Mouse (Mus musculus) retina, postnatal 1 day (tissue): ENCODE measurements around the gene Gm10778.
A peak's percentile ranks its signal among the peaks of the same experiment; 100 is the strongest.
"Not testable (repeated sequence)": the region's sequence is repeated elsewhere in the genome, so short reads cannot be mapped to it uniquely, and the experiment has no call there.

Experiments
- DNase-seq: peaks from one replicate; pipeline ENCODE4 v3.0.0-alpha.2; 2012

Gm10778 gene

DNA sequence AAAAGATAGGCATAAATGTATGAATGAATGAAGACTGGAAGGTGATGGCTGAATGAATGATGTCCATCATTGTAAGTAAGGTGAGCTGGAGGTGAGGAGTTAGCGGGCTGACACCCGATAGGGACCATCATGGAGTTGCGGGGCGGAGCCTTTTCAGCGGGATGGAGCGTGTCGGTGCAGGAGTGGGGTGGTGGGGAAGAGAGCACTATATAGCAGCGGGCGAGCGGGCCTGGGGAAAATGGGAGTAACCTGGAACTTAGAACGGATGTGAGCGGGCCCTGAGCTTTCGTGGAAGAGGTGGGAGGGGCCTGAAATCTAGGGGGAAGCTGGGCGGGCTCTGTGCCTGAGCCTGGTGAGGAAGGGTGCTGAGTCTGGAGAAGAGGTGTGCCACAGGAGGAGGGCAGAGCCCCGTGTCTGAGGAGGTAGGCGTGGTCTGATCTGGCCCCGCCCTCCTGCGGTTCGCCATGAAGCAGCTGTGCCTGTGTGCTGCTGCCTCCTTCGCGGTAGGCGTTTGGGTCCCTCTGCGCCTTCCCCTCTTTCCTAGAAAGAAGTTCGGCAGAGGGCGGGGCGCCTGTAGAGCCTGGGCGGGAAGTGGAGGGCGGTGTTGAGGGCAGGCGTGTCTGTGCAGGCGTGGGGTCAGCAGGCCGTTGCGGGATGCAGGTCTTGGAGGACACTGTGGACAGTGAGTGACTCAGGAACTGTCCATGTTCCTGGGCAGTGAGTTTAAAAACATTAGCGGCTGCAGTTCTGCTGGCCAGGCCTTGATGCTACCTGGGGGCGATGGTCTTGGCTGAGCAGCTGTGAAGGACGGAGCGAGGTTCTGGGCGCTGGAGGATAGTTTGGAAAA, 15.4 kb upstream of the Gm10778 start:
- DNase-seq, result peak; percentile 90

GRCm38 (mm10) chr10:81636338-81636737, 12.5 kb upstream of the Gm10778 start:
- no peak for DNase-seq

GRCm38 (mm10) chr10:81638101-81638500, 10.8 kb upstream of the Gm10778 start:
- no peak for DNase-seq

DNA sequence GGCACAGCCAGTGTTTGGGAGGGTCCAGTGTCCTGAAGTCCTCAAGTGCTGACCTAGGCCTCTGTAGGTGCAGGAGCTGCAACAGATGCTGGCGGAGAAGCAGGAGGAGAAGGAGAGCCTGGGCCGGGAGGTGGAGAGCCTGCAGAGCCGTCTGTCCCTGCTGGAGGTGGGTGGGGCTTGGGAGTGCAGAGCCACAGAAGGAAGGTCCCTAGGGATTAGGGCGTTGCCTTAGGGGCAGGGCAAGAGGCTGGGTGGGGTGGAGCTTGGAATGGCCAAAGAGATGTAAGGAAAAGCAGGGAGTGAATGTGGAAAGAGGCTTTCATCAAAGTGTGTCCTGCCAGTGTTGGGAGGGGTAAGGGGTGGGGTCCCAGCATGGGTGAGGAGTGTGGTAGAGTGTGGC, 8.0 kb upstream of the Gm10778 start:
- DNase-seq, result peak; percentile 40

- no peak for DNase-seq
Observed at GRCm38 (mm10) chr10:81641566-81641965, 7.3 kb upstream of the Gm10778 start.

DNA sequence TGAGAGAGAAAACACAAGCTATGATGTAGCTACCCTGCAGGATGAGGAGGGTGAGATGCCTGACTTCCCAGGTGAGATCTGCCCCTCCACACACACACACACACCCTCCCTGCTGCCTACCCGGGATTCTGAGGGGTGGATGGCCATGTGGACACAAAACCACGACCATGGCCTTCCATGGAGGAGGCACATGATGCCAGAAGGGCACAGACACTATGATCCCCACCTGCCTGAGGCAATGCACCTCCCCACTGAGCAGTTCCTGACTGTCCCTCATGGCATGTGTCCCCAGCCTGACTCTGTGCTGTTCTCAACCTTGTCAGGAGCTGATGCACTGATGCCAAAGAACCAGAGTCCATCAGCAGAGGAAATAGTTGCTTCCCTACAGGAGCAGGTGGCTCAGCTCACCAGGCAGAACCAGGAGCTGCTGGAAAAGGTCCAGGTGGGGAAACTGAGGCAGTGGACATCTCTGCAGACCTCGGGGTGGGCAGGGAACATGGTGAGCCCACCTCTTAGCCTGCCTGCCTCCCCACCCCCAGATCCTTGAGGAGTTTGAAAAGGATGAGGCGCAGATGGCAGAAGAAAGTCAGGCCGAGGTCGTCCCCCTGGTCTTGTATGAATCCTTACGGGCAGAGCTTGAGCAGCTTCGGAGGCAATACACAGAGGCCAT, 6.7 kb upstream of the Gm10778 start:
- no peak for DNase-seq

GRCm38 (mm10) chr10:81642648-81643448, 6.0 kb upstream of the Gm10778 start:
- no peak for DNase-seq

DNA sequence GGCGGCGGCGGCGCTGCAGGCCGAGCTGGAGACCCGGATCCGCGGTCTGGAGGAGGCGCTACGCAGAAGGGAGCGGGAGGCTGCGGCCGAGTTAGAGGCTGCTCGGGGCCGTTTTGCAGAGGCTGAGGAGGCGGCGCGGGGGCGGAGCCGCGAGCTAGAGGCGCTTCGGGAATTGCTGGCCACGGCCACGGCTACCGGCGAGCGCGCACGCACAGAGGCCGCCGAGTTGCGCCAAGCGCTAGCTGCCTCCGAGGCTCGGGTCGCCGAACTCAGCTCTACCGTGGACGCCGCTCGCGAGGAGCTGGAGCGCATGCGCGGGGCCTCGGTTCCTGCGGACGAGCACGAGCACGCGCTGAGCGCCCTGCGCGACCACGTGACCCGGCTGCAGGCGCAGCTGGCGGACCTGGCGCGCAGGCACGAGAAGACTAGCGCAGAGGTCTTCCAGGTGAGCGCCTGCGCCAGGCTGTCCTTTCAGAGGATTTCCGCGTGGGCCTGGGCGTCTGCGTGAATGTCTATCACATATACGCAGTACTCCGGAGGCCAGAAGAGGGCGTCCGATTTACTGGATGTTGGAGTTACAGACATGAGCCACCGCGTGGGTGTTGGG, 5.3 kb upstream of the Gm10778 start:
- peak; percentile 96 for DNase-seq

GRCm38 (mm10) chr10:81644162-81644561, 4.7 kb upstream of the Gm10778 start:
- DNase-seq, result no peak

- DNase-seq, result no peak
Observed at GRCm38 (mm10) chr10:81644716-81645115, 4.1 kb upstream of the Gm10778 start.

DNA sequence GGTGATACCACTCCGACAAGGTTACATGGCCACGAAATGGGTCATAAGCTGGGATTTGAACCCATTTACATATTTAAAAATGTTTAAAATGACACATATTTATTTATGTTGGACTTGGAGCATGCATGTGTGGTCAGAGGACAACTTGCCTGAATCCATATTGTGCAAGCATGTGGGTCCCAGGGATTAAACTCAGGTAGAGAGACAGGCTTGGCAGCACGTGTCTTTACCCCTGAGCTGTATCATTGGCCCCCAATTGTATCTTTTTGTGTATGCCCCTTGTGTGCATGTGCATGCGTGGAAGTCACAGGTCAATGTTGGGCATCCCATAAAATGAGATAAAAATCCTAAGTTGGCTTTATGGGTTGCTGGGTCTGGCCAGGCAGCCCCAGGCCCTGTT, 3.5 kb upstream of the Gm10778 start:
- DNase-seq, result no peak

DNA sequence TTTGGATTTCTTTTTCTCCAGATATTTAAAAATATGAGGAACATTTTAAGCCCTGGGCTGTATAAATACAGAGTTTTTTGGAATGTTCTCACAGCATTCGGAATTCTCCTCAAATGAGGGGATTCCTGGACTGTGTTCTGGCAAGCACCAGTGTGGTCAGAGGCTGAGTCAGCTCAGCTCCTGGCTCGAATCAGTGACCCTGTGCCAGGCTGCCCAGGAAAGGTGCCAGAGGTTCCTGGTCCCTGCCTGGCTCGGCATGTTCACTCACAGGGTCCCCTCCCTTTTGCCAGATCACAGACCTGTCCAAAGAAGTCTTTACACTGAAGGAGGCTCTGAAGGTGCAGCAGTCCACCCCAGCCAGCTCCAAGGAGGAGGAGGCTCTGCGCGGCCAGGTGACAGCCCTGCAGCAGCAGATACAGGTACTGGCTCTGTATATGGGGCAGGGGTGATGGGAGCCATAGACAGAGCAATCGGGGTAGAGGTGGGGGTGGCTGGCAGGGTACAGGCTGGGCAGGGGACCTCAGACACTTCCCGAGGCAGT, 2.8 kb upstream of the Gm10778 start:
- no peak for DNase-seq

- DNase-seq, result no peak
Observed at GRCm38 (mm10) chr10:81655178-81655577, 6.3 kb downstream of the Gm10778 start.

DNA sequence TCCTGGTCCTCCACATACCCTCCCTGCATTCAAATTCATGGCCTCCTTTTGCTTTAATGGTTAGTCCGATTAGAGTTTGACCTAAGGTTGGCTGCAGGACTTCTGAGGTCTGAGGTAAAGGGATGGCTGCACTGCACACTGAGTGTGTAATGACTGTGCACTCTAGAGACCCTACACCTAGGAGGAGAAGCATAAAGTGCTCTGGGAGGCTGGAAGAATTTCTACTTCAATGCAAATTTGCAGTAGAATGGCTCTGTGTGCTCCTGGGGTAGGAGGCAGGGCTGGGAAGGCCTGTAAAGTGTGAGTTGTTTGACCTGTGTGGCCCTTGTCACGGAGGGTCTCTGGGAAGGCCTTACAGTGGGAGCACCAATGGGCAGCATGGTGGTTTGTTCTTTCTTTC, 7.3 kb downstream of the Gm10778 start:
- no peak for DNase-seq

DNA sequence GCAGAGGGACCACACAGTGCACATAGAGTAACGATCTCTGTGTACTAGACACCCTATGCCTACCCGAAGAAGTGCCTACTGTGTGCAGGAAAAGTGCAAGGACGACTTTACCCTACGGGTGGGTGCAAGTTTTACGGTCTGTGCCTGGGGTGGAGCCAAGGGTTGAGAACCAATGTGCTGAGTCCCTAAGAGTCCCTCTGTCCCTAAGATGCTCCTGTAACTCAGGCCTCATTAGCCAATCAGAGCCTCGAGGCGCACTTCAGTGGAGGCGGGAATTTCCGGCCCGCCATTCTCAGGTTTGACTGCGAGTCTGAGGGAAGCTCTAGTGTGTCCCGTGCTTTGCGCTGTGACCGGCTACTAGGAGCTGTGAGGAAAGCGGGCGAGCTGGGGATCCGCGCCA, 38.3 kb downstream of the Gm10778 start:
- not testable (repeated sequence) for DNase-seq

GRCm38 (mm10) chr10:81704531-81705301, 55.9 kb downstream of the Gm10778 start, which contains the start of gene Zfp433:
Gene Zfp433, plus strand, starts transcription at chr10:81704825.
- not testable (repeated sequence) for DNase-seq
